Mouse (Mus musculus) brown adipose tissue, adult 24 weeks (tissue): ENCODE results near the gene Fancf. TPM values are rescaled to one million over a fixed set of nuclear protein-coding genes. Genes with fewer than 3 reads are reported as not detected.

Experiments
- H3K27ac ChIP-seq: fragments of 200-500 bp; replicated peaks from 2 replicates; pipeline ENCODE4 v1.5.1; 2012; ENCODE audit warnings: low read depth, mild to moderate bottlenecking, low read length
- H3K4me1 ChIP-seq: fragments of 200-500 bp; 2 replicates; pipeline ENCODE4 v1.6.1; 2012; ENCODE audit warnings: low read length, mixed read lengths; ENCODE audit not compliant: control insufficient read depth, insufficient read depth, insufficient read length
- H3K4me3 ChIP-seq: fragments of 200-500 bp; 2 replicates; pipeline ENCODE4 v1.5.1; 2012; ENCODE audit warnings: low read depth, mild to moderate bottlenecking, low read length, moderate library complexity; ENCODE audit not compliant: insufficient read depth
- polyA plus RNA-seq: library from polyadenylated mRNA; stranded (reverse); fragments of >200 nt; gene quantifications from 2 replicates; pipeline ENCODE4 v1.2.4, GENCODE M21; 2012; ENCODE audit not compliant: missing spikeins, insufficient read depth, insufficient read length

Fancf gene
- polyA plus RNA-seq, result 1.8 and 2.7 TPM in 2 replicates

DNA sequence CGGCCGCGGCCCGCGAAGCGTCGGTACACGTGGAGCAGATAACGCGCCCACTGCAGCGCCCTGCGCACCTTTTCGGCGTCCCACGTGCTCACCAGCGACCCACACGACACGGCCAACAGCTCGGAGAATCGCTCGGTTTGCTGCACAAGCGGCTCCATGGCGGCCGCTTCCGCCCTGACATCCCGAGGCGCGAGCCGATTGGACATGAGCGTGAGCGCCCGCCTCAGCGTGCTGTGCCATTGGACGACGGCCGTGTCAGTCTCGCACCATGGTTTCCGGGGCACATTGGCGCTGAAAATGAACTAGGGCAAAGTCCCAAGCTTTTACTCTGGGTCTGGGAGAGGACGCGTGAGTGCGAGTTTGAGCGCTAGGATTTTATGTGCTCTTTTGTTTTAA, at the start of gene Fancf:
Gene Fancf, minus strand, starts transcription at position 171 of the 396 bp plus-strand sequence.
- peaks cover 5% of the 10 kb centered on the region for H3K4me1 ChIP-seq
- H3K4me3 ChIP-seq, result peak within 1 kb of the TSS; percentile 84
- peak within 1 kb of the TSS; percentile 64 for H3K27ac ChIP-seq

DNA sequence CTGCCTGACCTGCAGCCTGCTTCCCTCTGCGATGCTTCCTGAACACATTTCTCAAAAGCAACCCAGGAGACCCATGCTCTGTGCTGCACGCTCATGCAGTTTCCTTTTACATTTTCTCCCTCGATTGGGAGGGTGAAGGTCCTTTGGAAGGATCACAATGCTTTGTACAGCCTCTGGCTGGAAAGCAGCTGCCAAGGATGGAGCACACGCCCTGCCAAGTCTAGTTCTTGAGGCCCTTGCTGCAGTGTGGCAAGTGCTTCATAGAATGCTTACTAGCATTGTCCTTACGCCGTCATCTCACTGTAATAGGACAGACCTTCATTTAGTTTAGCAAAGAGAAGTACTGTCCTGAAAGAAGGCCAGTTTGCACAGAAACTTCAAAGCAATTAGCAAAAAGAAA, 37.0 kb upstream of the Fancf start:
- Histone ChIP-seq H3K4me3 (no peak overlapping the region), H3K4me1 (no peaks in the 10 kb centered on the region), H3K27ac (no peak overlapping the region)

DNA sequence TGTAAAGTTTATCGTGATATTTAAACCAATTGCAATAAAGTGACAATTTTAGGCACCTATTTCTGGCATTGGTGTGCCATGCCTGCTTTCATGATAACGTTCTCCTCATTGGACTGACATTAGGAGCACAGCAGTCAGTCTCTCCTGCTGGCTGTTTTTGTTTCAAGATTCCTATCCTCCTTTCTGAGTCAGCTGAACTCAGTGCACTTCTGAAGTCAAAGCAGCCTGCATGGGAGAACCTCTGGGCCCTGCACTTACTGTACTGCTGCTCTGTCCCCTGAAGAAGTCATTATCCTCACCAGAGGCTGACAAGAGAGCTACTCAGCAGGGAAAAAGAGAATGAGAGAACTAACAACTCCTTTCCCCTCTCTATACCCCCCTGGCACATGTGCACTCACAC, 32.9 kb upstream of the Fancf start:
- H3K4me1 ChIP-seq, result no peaks in the 10 kb centered on the region
- no peak overlapping the region for H3K4me3 ChIP-seq
- H3K27ac ChIP-seq, result no peak overlapping the region

DNA sequence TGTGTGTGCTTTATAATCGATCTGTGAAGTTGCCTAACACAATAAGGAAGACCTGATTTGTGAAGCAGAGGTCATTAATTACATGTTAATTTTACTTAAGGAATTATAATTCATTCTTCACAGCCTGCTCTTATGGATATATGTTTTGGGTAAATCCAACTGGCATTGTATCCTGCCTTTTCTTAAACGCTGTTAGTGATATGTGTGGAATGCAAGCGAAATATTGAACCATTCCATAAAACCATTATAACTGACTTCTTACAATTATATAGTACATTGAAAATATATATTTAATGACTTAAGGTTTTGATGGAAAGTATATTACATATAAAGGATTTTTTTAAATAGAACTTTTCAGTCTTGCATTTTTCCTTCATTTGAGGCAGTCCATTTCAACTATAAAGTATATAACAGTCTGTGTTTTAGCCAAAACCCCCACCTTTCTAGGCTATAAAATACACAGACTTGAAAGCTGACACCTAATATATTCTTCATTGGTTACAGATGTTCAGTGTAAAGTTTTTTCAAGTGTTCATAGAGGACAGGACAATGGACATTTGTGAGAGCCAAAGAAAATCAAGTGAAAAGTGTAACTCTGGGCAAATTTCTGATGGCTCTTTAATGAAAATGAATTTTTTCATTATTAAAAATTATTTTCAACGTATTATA, 32.2 kb upstream of the Fancf start:
- no peak overlapping the region for H3K27ac ChIP-seq
- H3K4me1 ChIP-seq, result no peaks in the 10 kb centered on the region

DNA sequence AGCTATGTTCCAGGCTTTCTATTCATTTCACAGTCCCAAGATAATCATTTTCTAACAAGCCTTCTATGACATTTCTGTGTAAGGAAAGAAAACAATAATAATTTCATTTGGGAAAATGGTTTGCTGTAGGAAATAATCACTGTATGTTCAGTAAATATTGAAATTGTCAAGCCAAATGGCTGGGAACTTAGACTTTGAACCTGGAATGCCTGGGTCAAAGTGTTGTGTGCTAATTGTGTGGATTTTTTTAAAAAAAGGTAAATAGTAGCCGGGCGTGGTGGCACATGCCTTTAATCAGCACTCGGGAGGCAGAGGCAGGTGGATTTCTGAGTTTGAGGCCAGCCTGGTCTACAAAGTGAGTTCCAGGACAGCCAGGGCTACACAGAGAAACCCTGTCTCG, 30.9 kb upstream of the Fancf start:
- Histone ChIP-seq H3K27ac (no peak overlapping the region), H3K4me3 (no peak overlapping the region), H3K4me1 (no peaks in the 10 kb centered on the region)

More for the DNA sequence above, 32.2 kb upstream of the Fancf start:
- H3K4me3 ChIP-seq, result no peak overlapping the region

DNA sequence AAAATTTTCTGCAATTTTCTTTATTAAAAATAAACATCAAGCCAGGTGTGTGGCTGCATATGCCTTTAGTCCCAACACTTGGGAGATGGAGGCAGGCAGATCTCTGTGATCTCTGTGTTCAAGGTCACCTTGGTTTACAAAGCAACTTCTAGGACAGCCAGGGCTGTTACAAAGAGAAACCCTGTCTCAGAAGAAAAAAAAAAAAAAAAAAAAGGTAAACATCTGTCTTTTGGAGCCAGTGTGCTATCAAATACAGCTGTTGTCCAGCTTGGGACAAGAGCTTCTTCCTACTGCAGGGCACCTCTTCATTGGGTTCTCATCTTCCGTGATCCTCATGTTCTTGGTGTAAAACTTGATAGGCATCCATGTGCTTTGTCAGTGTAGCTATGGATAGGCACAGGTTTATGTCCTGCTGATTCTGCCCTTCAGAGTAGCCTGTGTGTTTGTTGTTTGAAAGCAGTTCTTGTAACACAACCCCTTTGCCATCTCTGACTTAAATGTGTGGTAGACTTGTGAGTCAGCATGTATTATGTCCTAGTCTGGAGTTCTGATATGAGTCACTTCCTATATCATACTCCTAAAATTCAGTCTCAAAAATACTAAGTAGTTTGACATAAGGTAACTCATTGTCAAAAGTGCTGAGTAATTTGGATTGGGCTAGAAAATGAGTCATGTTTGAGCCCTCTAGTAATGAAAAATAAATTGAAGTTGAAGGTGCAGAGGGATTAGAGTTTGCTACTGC, 30.3 kb upstream of the Fancf start:
- H3K4me1 ChIP-seq, result no peaks in the 10 kb centered on the region
- H3K27ac ChIP-seq, result no peak overlapping the region
- H3K4me3 ChIP-seq, result no peak overlapping the region

DNA sequence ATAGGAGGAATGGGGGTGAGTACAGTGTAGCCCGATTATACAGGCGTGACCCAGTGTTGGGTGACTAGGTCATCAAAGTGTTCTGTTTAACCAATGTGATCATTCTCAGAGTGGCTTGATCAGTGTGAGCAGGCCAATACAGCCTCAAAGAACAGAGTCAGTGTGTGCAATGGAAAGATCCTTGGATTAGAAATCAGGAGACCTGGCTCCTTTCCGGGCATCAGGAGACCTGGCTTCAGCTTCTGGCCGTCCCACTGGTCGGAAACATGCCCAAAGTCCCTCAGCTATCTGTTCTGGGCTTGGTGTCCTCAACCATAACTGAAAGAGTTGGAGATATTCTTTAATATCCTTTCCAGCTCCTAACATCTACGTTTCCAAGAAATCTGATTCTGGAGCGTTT, 27.5 kb upstream of the Fancf start:
- H3K4me3 ChIP-seq, result no peak overlapping the region
- H3K27ac ChIP-seq, result no peak overlapping the region
- H3K4me1 ChIP-seq, result no peaks in the 10 kb centered on the region

DNA sequence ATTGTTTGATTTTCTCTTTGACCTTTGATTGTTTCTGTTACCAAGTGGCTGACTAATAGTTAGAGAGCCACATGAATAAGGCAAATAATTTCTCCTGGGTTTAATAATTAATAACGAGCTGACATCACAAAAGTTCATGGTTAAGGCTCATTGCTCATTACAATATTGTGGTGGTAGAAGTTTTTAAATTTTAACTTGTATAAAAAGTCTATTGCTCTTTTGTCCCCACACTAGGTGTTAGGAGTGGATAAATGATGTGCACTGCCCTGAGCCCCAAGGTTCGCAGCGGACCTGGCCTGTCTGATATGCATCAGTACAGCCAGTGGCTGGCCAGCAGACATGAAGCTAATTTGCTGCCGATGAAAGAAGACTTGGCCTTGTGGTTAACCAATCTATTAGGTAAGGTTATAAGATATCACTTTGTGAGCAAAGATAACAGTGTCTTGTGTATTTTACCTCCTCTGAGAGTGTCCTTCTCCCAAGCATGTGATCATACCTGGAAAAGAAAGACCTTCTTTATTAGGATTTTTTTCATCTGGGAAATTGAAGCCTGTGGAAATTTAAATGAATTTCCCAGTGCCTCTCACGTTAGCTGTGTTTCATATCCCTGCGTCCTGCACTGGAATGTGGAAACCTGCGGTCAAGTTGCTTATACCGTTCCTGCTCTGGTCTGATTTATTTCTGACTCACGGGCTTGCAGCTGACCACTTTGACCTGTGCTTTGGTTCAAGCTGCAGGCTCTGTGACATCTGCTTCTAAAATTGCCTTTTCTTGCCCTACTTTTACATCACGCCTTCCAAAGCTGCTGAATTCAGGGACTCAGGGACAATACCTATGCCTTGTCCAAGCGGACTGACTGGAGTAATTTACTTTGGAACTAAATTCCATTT, 25.9 kb upstream of the Fancf start:
- Histone ChIP-seq H3K27ac (no peak overlapping the region), H3K4me1 (no peaks in the 10 kb centered on the region), H3K4me3 (no peak overlapping the region)

DNA sequence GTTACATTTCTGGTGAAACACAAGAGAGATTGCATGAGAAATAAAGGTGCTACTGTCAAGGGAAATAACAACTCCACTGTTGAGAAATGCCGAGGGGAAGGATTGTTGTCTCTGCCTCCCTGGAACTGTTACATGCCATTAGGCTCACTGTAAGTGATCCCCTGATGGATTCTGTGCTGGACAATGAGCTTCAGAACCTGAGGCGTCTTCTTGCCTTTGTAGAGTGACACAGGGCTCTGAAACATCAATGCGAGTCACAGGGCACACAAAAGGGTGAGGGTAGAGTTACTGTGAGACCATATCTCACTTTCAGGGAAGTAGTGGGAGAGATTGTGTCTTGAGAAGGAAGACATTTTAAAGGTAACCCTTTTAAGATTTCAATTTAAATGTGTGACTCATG, 23.3 kb upstream of the Fancf start:
- Histone ChIP-seq H3K4me3 (no peak overlapping the region), H3K4me1 (peaks cover 2% of the 10 kb centered on the region; the same call in 1 of the 2 replicates), H3K27ac (no peak overlapping the region)

DNA sequence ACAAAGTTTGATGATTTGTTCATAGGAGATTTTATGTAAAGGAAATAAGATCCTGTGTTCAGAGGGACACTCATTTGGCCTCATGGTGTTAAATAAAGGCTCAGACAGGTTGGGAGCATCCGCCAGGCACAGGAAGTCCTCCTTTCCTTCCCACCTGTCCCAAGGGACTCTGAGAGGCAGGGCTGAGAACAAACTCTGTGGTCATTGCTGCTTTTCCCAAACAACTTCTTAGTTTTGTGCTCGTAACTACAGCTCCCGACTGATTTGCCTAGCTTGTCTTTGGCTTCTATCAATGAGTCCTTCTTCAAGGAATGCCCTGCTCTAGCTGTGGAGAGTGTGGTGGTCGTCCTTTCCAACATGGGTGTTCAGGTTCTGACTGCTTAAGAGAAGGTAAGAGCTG, 18.1 kb upstream of the Fancf start:
- Histone ChIP-seq H3K4me1 (peaks cover 7% of the 10 kb centered on the region; the same call in 1 of the 2 replicates), H3K27ac (no peak overlapping the region), H3K4me3 (no peak overlapping the region)

DNA sequence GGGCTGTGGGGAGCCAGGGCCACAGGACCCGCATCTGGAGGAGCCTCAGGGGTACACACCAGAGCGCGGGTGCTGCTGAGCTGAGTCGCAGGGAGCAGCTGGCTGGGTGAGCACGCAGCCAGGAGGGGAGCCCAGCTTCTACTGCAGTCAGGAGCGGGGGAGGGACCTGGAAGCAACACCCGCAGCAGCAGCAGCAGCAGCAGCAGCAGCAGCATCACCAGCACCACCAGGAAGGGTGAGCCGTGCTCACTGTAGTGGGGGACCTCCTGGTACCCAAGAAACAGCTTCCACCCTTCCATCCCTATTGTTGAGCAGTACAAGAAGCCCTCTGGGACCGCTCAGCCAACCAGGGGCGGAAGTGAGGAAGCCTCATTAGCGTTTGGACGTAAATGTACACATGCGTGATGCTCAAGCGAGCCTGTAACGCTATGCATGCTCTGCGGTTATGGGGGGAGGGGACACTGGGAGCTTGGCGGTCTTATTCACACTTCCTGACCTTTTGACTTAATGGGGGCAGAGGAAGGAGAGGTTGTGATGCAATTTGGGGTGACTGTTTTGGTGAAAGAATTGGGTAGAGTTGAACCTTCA, 17.2 kb upstream of the Fancf start:
- H3K4me1 ChIP-seq, result peaks cover 7% of the 10 kb centered on the region; the same call in 1 of the 2 replicates
- no peak overlapping the region for H3K27ac ChIP-seq
- peak overlapping the region; percentile 36 for H3K4me3 ChIP-seq

DNA sequence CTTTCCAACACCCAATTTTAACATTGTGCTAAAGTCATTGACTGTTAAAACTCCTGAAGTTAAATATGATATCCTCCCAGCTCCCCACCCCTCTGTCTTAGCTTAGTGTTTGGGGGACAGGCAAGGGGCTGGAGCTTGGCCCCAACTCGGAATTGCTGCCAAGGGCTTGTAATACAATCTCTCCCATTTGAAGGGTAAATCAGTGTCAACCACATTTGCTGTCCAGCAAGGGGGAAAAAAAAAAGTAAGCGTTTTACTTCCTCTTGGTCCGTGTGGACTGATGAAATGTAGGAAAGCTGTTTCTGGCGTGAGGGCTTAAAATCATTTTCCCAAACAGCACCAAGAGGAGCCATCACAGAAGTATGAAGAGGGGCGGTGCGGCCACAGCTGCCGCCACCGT, 16.7 kb upstream of the Fancf start:
- peak overlapping the region; percentile 36 for H3K4me3 ChIP-seq
- peaks cover 7% of the 10 kb centered on the region; the same call in 1 of the 2 replicates for H3K4me1 ChIP-seq
- H3K27ac ChIP-seq, result no peak overlapping the region

DNA sequence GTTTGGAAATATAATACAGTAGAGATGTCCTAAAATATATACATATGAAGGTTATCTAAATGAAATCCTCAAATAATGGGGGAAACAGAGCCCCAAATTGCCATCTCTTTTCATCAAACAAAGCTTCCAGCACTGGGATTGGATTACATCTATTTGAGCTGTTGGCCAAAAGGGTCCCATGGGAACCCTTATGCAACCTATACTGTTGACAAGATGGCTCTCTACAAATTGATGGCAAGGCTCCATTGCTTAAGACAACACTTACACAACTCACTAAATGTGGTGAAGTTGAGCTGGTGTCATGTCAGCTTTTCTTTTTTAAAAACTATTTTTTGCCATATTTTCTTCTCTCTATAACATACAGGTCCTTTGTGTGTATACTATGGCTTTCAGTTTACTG, 14.2 kb upstream of the Fancf start:
- Histone ChIP-seq H3K27ac (no peak overlapping the region), H3K4me1 (peaks cover 7% of the 10 kb centered on the region; the same call in 1 of the 2 replicates), H3K4me3 (no peak overlapping the region)

DNA sequence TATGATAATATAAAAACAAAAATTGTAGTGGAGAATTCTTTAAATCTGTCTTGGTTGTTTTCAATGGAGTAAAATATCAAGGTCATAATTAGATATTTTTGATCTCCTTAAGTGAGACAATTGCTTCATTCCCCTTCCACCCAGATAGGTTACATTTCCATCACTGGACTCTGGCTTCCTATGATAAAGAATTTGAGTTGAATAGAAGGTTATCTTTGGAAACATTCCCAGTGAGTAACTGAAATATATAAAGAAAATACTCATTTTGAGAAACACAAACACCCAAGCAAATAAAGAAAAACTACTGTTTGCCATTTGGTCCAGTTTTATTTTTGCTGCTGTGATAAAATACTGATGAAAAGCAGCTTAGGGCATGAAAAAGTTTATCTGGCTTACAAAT, 10.5 kb upstream of the Fancf start:
- Histone ChIP-seq H3K4me1 (no peaks in the 10 kb centered on the region), H3K4me3 (no peak overlapping the region), H3K27ac (no peak overlapping the region)

DNA sequence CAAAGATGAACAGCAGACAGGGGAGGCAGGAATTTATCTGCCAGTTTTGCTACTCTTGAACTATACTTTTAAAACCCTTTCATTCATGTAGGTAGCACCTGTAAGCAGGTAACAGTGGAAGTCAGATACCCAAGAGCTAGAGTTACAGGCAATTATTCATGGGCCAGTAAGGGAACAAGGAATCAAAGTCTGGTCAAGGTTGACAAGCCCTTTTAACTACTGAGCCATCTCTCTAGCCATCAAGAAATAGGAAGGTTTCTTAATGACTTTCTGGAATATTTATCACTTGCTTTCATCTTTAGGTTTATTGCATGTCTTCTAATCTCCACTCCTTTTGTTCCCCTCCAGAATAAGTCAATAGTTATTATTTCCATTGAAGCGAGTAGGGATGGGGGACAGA, 10.0 kb upstream of the Fancf start:
- Histone ChIP-seq H3K4me3 (no peak overlapping the region), H3K27ac (no peak overlapping the region), H3K4me1 (no peaks in the 10 kb centered on the region)
